Mouse (Mus musculus) forebrain, embryonic 14.5 days (tissue): Measurements from ENCODE around the gene Tmem150a. TPM values are rescaled to one million over a fixed set of nuclear protein-coding genes. Genes with fewer than 3 reads are reported as not detected.
A peak's percentile ranks its signal among the peaks of the same experiment; 100 is the strongest.

Experiments used
- ATAC-seq: fragments of 200-750 bp; cut with Nextera tagmentation; 2 replicates; pipeline ENCODE4 v1.8.0; 2017; ENCODE audit warnings: mild to moderate bottlenecking, moderate library complexity
- DNase-seq: peaks from one replicate; pipeline ENCODE4 v3.0.0-alpha.2; 2015; ENCODE audit warnings: low spot score
- H3K27ac ChIP-seq: fragments of 300-500 bp; sonication (generic); 2 replicates; pipeline ENCODE4 v1.5.1; 2014; ENCODE audit warnings: low read depth, mild to moderate bottlenecking, control low read depth, low read length, moderate library complexity
- H3K27me3 ChIP-seq: fragments of 300-500 bp; sonication (generic); replicated peaks from 2 replicates; pipeline ENCODE4 v1.6.1; 2014; ENCODE audit warnings: low read length, control low read depth, mixed read lengths; ENCODE audit not compliant: control insufficient read depth, insufficient read depth
- H3K36me3 ChIP-seq: fragments of 300-500 bp; sonication (generic); 2 replicates; pipeline ENCODE4 v1.6.1; 2014; ENCODE audit warnings: low read length, control low read depth; ENCODE audit not compliant: control insufficient read depth, insufficient read depth
- H3K4me1 ChIP-seq: fragments of 300-500 bp; sonication (generic); 2 replicates; pipeline ENCODE4 v1.6.1; 2014; ENCODE audit warnings: antibody characterized with exemption, low read length, control low read depth; ENCODE audit not compliant: control insufficient read depth, insufficient read depth
- H3K4me2 ChIP-seq: fragments of 300-500 bp; sonication (generic); 2 replicates; pipeline ENCODE4 v1.6.1; 2014; ENCODE audit warnings: mild to moderate bottlenecking, control low read depth, low read length
- H3K4me3 ChIP-seq: fragments of 300-500 bp; sonication (generic); 2 replicates; pipeline ENCODE4 v1.5.1; 2014; ENCODE audit warnings: low read depth, low read length, control low read depth
- H3K9ac ChIP-seq: fragments of 300-500 bp; sonication (generic); 2 replicates; pipeline ENCODE4 v1.6.1; 2014; ENCODE audit warnings: mild to moderate bottlenecking, low read length, control low read depth, moderate library complexity
- H3K9me3 ChIP-seq: fragments of 300-500 bp; sonication (generic); replicated peaks from 2 replicates; pipeline ENCODE4 v1.6.1; 2016; ENCODE audit warnings: low read length, control low read depth, mixed read lengths; ENCODE audit not compliant: control insufficient read depth
- WGBS: fragments of 180-500 bp; shearing (Covaris S2); extraction: QIAGEN DNeasy Blood & Tissue Kit; methylation state at CpG from one replicate; pipeline ENCODE4 v1.1.7; 2014; 5-methylcytosine and 5-hydroxymethylcytosine counted together
- polyA plus RNA-seq: library from polyadenylated mRNA; unstranded; fragments of >200 nt; fragmentation: Nextera tagmentation; extraction: Ambion mirVana; gene quantifications from 2 replicates; pipeline ENCODE4 v1.2.1, GENCODE M21; 2014

The Tmem150a gene
- polyA plus RNA-seq, 1 experiment from 2014 or later, result 19.3 TPM

DNA sequence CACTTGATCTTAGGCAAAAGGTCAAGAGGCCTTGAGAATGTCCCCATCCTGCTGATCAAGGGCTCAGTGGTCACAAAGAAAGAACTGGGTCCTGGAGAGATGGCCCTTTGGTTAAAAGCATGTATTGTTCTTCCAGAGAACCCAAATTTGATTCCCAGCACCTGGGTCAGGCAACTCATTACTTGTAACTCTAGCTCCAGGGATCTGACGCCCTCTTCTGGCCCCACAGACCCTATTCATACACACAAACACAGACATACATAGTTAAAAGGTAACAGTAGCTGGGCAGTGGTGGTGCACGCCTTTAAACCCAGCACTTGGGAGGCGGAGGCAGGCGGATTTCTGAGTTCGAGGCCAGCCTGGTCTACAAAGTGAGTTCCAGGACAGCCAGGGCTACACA is 37.1 kb downstream of the Tmem150a start:
- H3K4me3 ChIP-seq, result no peak overlapping the region
- peaks cover 10% of the 10 kb centered on the region; the same call in 1 of the 2 replicates for H3K4me1 ChIP-seq
- H3K9me3 ChIP-seq, result no peaks in the 10 kb centered on the region
- H3K36me3 ChIP-seq, result no peaks in the 10 kb centered on the region
- no peak for ATAC-seq
- H3K27me3 ChIP-seq, result 0 out of 2 replicates have a peak, but pooled peaks cover 4% of the 10 kb centered on the region
- DNase-seq, result no peak
- no peak overlapping the region for H3K4me2 ChIP-seq
- no peak overlapping the region for H3K9ac ChIP-seq
- WGBS, result 89% methylated on average over 5 of the region's 5 CpGs
- no peak overlapping the region for H3K27ac ChIP-seq

DNA sequence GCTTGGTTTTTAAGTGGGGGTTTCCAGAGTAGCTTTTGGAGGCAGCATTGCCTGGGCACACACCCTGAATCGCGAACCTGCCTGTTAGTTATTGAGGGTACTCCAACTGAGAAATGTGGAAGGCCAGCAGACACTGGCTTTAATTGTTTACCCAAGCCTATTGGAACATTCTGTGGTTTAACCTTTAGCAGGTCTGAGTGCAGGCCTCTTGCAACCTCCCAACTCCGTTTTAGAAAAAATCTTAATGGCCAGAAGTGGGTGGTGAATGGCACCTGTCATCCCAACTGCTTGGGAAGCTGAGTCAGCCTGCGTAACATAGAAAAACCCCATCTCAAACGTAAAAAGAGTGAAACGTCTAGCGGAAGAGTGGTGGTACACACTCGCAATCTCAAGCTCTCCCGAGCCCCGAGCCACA is 41.6 kb downstream of the Tmem150a start:
- 81% methylated on average over 10 of the region's 10 CpGs for WGBS
- Histone ChIP-seq H3K27me3 (no peaks in the 10 kb centered on the region), H3K27ac (no peak overlapping the region), H3K4me1 (no peaks in the 10 kb centered on the region), H3K4me3 (no peak overlapping the region), H3K4me2 (no peak overlapping the region), H3K9me3 (no peaks in the 10 kb centered on the region), H3K36me3 (no peaks in the 10 kb centered on the region), H3K9ac (no peak overlapping the region)
- ATAC-seq (no peak), DNase-seq (no peak)

DNA sequence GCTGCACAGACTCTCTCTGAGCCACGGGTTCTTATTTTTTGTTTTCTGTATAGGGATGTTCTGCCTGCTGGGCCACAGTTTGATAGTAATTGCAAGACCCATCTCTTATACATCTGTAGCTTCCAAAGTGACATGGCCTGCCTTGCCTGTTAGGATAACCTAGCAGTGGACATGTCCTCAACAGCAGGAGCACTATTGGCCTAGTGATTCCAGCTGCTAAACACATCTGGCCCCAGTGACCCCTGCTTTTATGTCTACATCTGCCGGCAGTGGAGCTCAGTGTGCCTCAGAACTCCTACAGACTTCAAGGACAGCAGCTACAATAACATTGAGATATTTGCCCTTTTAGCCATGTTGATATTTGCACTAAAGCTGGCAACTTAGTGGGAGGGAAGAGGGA is 44.7 kb downstream of the Tmem150a start:
- WGBS, result 57% methylated on average over 2 of the region's 2 CpGs
- no peak for ATAC-seq
- Histone ChIP-seq H3K9me3 (no peaks in the 10 kb centered on the region), H3K4me3 (no peak overlapping the region), H3K36me3 (no peaks in the 10 kb centered on the region), H3K27ac (no peak overlapping the region), H3K4me2 (no peak overlapping the region), H3K4me1 (no peaks in the 10 kb centered on the region), H3K9ac (no peak overlapping the region), H3K27me3 (no peaks in the 10 kb centered on the region)
- no peak for DNase-seq

DNA sequence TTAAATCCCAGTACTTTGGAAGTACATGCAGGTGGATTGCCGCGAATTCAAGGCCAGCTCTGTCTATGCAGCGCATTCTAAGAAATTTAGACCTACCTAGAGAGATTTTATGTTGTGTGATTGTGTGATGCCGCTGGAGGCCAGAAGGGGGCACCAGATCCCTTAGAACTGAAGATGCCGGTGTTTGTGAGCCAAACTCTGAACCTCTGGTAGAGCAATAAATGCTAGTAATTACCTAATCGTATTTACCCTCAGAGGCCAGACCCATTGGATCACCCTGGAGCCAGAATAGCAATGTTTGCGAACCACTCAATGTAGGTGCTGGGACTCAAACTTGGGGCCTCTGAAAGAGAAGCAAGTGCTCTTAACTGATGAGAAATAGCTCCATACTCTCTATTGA is 46.6 kb downstream of the Tmem150a start:
- DNase-seq (peak; percentile 77), ATAC-seq (no peak)
- no peak overlapping the region for H3K27ac ChIP-seq
- H3K9ac ChIP-seq, result no peak overlapping the region
- H3K27me3 ChIP-seq, result no peaks in the 10 kb centered on the region
- no peaks in the 10 kb centered on the region for H3K36me3 ChIP-seq
- no peak overlapping the region for H3K4me3 ChIP-seq
- H3K9me3 ChIP-seq, result no peaks in the 10 kb centered on the region
- WGBS, result 23% methylated on average over 7 of the region's 7 CpGs
- no peaks in the 10 kb centered on the region for H3K4me1 ChIP-seq
- H3K4me2 ChIP-seq, result no peak overlapping the region

DNA sequence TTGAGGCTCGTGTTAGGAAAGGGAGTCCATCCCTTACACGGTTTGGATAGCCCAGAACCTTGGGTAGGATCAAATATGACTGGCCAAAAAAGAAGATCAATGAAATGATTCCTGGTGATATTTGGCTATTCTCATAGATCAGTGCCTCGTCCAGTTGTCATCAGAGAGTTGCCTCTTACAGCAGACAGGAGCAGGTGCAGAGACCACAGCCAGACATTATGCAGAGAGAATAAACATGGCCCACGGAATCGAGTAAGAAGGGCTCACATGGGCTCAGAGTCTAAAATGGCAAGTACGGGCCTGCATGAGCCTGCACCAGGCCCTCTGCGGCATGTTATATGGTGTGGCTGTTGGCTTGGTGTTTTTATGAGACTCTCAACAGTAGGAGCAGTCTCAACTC is 50.1 kb downstream of the Tmem150a start:
- no peak overlapping the region for H3K4me3 ChIP-seq
- no peak for DNase-seq
- no peak overlapping the region for H3K4me2 ChIP-seq
- no peak for ATAC-seq
- no peak overlapping the region for H3K9ac ChIP-seq
- no peaks in the 10 kb centered on the region for H3K4me1 ChIP-seq
- 85% methylated on average over 7 of the region's 7 CpGs for WGBS
- H3K9me3 ChIP-seq, result no peaks in the 10 kb centered on the region
- H3K27ac ChIP-seq, result no peak overlapping the region
- no peaks in the 10 kb centered on the region for H3K27me3 ChIP-seq
- H3K36me3 ChIP-seq, result no peaks in the 10 kb centered on the region

DNA sequence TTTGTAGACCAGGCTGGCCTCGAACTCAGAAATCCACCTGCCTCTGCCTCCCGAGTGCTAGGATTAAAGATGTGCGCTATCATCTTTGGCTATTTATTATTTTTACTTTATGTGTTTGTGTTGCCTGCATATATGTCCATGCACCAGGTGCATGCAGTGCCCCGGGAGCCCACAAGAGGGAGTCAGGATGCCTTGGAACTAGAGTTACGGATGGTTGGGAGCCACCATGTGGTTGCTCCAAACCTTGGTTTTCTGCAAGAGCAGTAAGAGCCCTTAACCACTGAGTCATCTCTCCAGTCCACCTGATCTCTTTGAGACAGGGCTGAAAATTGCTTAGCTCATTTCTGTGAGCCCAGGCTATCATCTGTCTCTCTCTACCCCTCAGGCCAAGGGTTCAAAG is 51.9 kb downstream of the Tmem150a start:
- H3K27me3 ChIP-seq, result no peaks in the 10 kb centered on the region
- WGBS, result 0% methylated on average over 5 of the region's 5 CpGs
- H3K9ac ChIP-seq, result no peak overlapping the region
- ATAC-seq (peak; percentile 70), DNase-seq (peak; percentile 91)
- no peak overlapping the region for H3K4me2 ChIP-seq
- H3K9me3 ChIP-seq, result no peaks in the 10 kb centered on the region
- no peak overlapping the region for H3K27ac ChIP-seq
- no peaks in the 10 kb centered on the region for H3K4me1 ChIP-seq
- H3K36me3 ChIP-seq, result no peaks in the 10 kb centered on the region
- H3K4me3 ChIP-seq, result no peak overlapping the region

Other genes with a start within 250 kb of the Tmem150a start
- 2.2 and 2.5 TPM in 2 replicates for gene Atoh8, start 119.9 kb upstream of the Tmem150a start, polyA plus RNA-seq
- gene Sftpb, start 50.8 kb upstream of the Tmem150a start, polyA plus RNA-seq, result not detected in 2 replicates
- 72.7 and 76.3 TPM in 2 replicates for gene Usp39, start 10.3 kb upstream of the Tmem150a start, polyA plus RNA-seq
- 12.0 and 17.9 TPM in 2 replicates for gene 0610030E20Rik, start 8.1 kb upstream of the Tmem150a start, polyA plus RNA-seq
- 123 and 129 TPM in 2 replicates for gene Rnf181, start 11.5 kb downstream of the Tmem150a start, polyA plus RNA-seq
- gene Vamp5, start 25.0 kb downstream of the Tmem150a start, polyA plus RNA-seq, result 13.8 and 17.7 TPM in 2 replicates
- 20.4 and 22.6 TPM in 2 replicates for gene Vamp8, start 35.3 kb downstream of the Tmem150a start, polyA plus RNA-seq
- gene Ggcx, start 58.9 kb downstream of the Tmem150a start, polyA plus RNA-seq, result 4.3 and 4.6 TPM in 2 replicates
- gene Mat2a, start 84.1 kb downstream of the Tmem150a start, polyA plus RNA-seq, result 348 and 370 TPM in 2 replicates
- gene Sh2d6, start 166.3 kb downstream of the Tmem150a start, polyA plus RNA-seq, result 0.60 TPM in 1 of 2 replicates, not detected in the other
- gene Capg, start 188.9 kb downstream of the Tmem150a start, polyA plus RNA-seq, result 6.0 and 6.3 TPM in 2 replicates
- gene Elmod3, start 243.0 kb downstream of the Tmem150a start, polyA plus RNA-seq, result 19.2 and 20.1 TPM in 2 replicates
- 6.6 and 8.4 TPM in 2 replicates for gene Retsat, start 243.0 kb downstream of the Tmem150a start, polyA plus RNA-seq